Mouse (Mus musculus) ovary, adult 10 weeks (tissue): ENCODE results near the gene Wdr90. TPM values are rescaled to one million over a fixed set of nuclear protein-coding genes. Genes with fewer than 3 reads are reported as not detected.

Experiments used
- polyA plus RNA-seq: library from polyadenylated mRNA; stranded (reverse); fragments of 350-450 nt; fragmentation: Illumina TruSeq; extraction: RNeasy Lipid Tissue Mini Kit (QIAGEN cat#74804); gene quantifications from one replicate; pipeline ENCODE4 v1.2.3, GENCODE M21; 2014

The Wdr90 gene
- 1.0 TPM for polyA plus RNA-seq

GRCm38 (mm10) chr17:25860832-25861703 is at the start of gene Wdr90:
Gene Wdr90, minus strand, starts transcription at chr17:25861501.

GRCm38 (mm10) chr17:25880196-25880910 is 19.1 kb upstream of the Wdr90 start, which contains the start of gene Wfikkn1:
Gene Wfikkn1, minus strand, starts transcription at chr17:25880858.

DNA sequence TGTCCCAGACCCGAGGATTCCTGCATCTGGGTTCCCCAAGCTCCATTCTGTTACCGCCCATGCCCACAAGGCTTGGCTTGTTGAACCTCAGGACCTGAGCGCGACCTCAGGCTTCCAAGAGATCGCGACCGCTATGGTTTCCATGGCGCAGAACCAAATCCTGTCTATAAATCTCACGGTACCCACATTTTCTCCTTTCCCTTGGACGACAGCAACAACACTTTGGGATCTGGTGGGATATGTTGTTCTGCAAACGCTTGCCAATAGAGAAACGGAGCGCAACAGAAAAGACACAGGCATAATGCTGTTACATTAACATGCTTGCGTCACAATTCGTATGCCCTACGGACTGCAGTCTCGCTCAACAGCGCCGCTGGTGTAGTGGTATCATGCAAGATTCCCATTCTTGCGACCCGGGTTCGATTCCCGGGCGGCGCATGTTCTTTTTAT is 13.4 kb upstream of the Wdr90 start, which contains the start of gene Mettl26:
TSS of gene Mettl26 (plus strand) at position 354 of the 450 bp plus-strand sequence.

GRCm38 (mm10) chr17:25868601-25869191 is 7.4 kb upstream of the Wdr90 start, which contains the start of gene Mcrip2:
Gene Mcrip2, minus strand, starts transcription at chr17:25868764.

DNA sequence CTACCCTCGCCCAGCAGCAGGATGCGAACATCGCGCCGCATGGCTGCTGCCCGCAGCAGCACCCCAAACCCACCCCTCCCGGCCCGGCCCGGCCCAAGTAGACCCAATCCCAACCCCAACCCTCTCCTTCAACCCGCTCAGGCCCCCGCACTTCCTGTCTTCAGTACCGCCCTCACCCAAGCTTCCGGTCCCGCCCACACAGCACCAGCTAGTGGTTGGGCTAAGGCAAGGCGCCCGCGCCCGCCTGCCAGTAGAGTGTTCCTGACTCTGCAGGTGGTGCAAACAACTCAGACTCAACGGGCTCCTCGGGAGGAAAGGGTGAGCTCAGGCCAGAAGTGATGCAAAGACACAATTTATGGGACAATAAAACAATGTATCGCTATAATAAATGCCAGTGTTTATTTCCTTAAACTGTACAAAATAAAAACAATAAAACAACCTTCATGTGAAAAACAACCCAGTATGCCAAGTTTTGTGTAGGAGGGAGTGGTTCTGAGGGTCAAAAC is 16.9 kb downstream of the Wdr90 start, which contains the start of gene Rhot2:
TSS of gene Rhot2 (minus strand) at position 456 of the 506 bp plus-strand sequence.

GRCm38 (mm10) chr17:25841117-25841880 is 20.0 kb downstream of the Wdr90 start, which contains the start of gene Gm20683:
Gene Gm20683, minus strand, starts transcription at chr17:25841763.

GRCm38 (mm10) chr17:25837076-25837410 is 24.3 kb downstream of the Wdr90 start, which contains the start of gene Rhbdl1:
Gene Rhbdl1, minus strand, starts transcription at chr17:25837295.

GRCm38 (mm10) chr17:25833291-25833663 is 28.0 kb downstream of the Wdr90 start, which contains the start of gene Stub1:
Gene Stub1, minus strand, starts transcription at chr17:25833404.

DNA sequence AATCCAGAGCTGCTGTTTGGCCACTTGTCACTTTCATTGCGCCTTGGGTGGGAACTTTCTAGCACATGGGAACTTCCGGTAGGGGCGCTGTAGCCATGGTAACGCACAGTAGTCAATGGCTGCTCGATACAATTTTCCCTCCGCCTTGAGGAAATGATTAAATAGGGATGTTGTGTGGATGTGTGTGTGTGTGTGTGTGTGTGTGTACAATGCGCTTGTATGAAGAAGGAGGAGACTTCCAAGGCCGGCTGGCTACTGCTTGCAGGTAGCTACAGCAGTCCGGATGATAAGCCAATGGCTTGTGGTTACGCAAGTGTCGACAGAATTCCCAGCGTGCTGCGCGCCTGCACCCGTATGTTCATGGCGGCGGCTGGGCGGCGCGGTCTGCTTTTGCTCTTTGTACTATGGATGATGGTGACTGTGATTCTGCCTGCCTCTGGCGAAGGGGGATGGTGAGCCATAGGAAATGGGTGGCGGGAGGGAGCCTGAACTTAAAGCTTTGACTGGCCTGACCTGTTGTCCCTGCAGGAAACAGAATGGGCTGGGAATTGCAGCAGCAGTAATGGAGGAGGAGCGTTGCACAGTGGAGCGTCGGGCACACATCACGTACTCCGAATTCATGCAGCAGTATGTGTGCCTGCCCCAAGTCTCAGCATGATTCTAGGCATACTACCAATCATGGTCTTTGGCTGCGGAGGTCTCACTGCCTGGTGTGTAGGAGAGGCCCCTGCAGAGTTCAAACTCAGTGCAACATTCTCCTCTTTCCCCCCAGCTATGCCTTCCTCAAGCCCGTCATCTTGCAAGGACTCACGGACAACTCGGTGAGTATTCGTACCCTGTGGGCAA is 32.4 kb downstream of the Wdr90 start, which contains the start of gene Jmjd8:
TSS of gene Jmjd8 (plus strand) at position 156 of the 846 bp plus-strand sequence.

DNA sequence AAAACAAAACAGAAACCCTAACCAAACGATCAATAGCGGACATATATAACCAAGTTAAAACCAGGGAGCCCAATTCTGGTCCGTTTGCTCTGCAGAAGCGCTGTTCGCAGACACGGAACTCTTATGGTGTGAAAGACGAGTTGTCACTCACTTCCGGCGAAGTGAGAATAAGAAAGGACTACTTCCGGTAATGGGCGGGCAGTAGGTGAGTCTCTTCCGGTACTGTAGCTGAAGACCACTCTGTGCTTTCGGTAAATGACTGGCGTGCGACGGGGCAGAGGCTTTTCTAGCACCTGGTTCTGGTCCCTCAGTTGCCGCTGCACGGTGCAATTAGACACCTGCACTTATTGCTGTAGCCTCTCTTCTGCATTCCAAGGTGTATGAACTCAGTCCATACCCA is 37.8 kb downstream of the Wdr90 start, which contains the start of gene Wdr24:
TSS of gene Wdr24 (plus strand) at position 176 of the 400 bp plus-strand sequence.

GRCm38 (mm10) chr17:25808789-25809605 is 52.3 kb downstream of the Wdr90 start, which contains the start of gene Fbxl16:
Gene Fbxl16, plus strand, starts transcription at chr17:25809085.

DNA sequence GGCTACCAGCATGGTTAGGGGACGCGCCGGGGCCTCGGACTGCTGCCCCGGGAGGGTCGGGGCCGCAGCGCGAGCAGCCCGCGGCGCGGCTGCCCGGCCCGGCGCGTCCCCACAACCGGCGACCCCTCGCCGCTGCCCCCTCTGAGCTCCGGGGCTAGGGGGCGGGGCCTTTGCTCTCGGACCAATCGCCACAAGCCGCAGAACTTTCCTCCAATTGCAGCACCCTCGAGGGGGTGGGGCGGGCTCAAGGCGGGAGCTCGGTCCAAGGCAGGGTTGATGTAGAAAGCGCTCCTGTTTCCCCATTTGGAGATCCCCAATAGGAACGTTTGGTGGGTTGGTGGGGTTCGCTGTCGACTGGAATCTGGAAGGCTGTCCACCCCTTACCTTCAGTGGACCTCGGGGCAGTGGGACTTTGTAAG is 64.3 kb downstream of the Wdr90 start, which contains the start of gene Metrn:
TSS of gene Metrn (minus strand) at position 186 of the 419 bp plus-strand sequence.

GRCm38 (mm10) chr17:25795609-25796092 is 65.7 kb downstream of the Wdr90 start, which contains the start of gene AC134908.4:
Gene AC134908.4, minus strand, starts transcription at chr17:25795659.

Other genes with a start within 250 kb of the Wdr90 start
- not detected for gene Gng13, start 144.3 kb downstream of the Wdr90 start, polyA plus RNA-seq
- not detected for gene Chtf18, start 134.1 kb downstream of the Wdr90 start, polyA plus RNA-seq
- gene Rpusd1, start 133.8 kb downstream of the Wdr90 start, polyA plus RNA-seq = not detected
- not detected for gene Mslnl, start 125.5 kb downstream of the Wdr90 start, polyA plus RNA-seq
- 2.0 TPM for gene Msln, start 107.1 kb downstream of the Wdr90 start, polyA plus RNA-seq
- gene Narfl, start 87.7 kb downstream of the Wdr90 start, polyA plus RNA-seq = 0.80 TPM
- gene Haghl, start 75.8 kb downstream of the Wdr90 start, polyA plus RNA-seq = 1.4 TPM
- gene Ccdc78, start 74.9 kb downstream of the Wdr90 start, polyA plus RNA-seq = 0.43 TPM
- not detected for gene Fam173a, start 68.6 kb downstream of the Wdr90 start, polyA plus RNA-seq
- not detected for gene AC134908.4, start 65.8 kb downstream of the Wdr90 start, polyA plus RNA-seq
- 0.26 TPM for gene Metrn, start 64.4 kb downstream of the Wdr90 start, polyA plus RNA-seq
- gene Fbxl16, start 52.4 kb downstream of the Wdr90 start, polyA plus RNA-seq = 0.94 TPM
- 0.29 TPM for gene Wdr24, start 37.9 kb downstream of the Wdr90 start, polyA plus RNA-seq
- 1.5 TPM for gene Jmjd8, start 32.6 kb downstream of the Wdr90 start, polyA plus RNA-seq
- 2.7 TPM for gene Stub1, start 28.1 kb downstream of the Wdr90 start, polyA plus RNA-seq
- gene Rhbdl1, start 24.2 kb downstream of the Wdr90 start, polyA plus RNA-seq = not detected
- not detected for gene Gm20683, start 19.7 kb downstream of the Wdr90 start, polyA plus RNA-seq
- 8.3 TPM for gene Rhot2, start 16.6 kb downstream of the Wdr90 start, polyA plus RNA-seq
- gene Mcrip2, start 7.3 kb upstream of the Wdr90 start, polyA plus RNA-seq = not detected
- 10.6 TPM for gene Mettl26, start 13.6 kb upstream of the Wdr90 start, polyA plus RNA-seq
- not detected for gene Wfikkn1, start 19.4 kb upstream of the Wdr90 start, polyA plus RNA-seq
- 1.1 TPM for gene Rab40c, start 58.2 kb upstream of the Wdr90 start, polyA plus RNA-seq
- gene Pigq, start 83.4 kb upstream of the Wdr90 start, polyA plus RNA-seq = 27.4 TPM
- 0.29 TPM for gene Nhlrc4, start 83.5 kb upstream of the Wdr90 start, polyA plus RNA-seq
- gene A930017K11Rik, start 91.1 kb upstream of the Wdr90 start, polyA plus RNA-seq = not detected
- 0.51 TPM for gene Capn15, start 124.3 kb upstream of the Wdr90 start, polyA plus RNA-seq
- 2.5 TPM for gene Rab11fip3, start 208.1 kb upstream of the Wdr90 start, polyA plus RNA-seq
- 15.7 TPM for gene Decr2, start 228.8 kb upstream of the Wdr90 start, polyA plus RNA-seq
- gene Nme4, start 234.1 kb upstream of the Wdr90 start, polyA plus RNA-seq = 2.2 TPM